Mouse (Mus musculus) ovary, postnatal 36 days (tissue): Measurements from ENCODE around the gene Pepd.

Source experiments
- DNase-seq: peaks from one replicate; pipeline ENCODE4 v3.0.0; 2022; ENCODE audit warnings: low spot score, mixed read lengths

The Pepd gene

DNA sequence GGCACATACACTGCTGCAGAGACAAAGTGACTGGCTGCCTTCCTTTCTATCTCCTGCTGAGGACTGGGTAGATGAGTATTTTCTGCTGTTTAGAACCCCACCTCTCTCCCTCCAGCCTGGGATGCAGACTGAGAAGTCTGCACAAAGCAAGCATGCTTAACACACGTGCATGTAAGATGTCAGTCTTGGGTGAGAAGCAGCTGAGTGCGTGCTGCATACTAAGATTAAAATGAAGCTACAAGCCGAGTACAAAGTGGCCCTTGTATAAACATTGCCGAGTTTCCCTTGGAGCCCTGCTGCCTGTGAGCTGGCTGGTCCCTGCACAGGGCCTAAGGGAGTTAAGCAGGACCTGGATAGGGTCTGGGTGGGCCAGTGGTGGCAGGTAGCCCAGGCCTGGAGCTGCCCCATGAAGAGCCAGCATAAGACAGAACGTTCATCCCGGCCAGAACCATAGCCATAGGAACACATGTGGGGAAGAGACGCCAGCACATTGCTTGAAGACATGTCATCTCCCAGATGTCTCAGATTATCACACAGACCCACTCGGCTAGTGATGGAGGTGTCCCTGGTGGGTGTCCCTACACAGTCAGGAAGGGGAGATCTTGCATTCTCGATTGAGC is 115.7 kb downstream of the Pepd start:
- DNase-seq: no peak

DNA sequence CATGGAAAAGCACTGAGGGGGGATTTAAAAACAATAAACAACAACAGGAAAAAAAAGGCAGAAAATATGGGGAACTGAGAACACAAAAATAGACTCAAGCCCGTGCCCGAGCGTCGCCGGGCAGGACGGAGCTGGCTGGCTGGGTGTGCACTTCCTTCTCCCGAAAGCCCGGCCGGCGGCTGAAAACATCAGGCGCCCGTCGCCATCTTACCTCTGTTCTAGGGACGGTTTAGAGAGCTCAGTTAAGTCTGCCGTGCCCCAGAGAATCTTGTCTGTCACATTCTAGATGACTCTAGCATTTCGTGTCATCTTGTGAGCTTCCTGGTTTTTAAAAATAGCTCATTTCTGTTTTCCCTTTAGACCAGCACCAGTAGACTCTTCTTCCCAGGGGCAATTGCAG is 116.4 kb downstream of the Pepd start:
- no peak for DNase-seq

DNA sequence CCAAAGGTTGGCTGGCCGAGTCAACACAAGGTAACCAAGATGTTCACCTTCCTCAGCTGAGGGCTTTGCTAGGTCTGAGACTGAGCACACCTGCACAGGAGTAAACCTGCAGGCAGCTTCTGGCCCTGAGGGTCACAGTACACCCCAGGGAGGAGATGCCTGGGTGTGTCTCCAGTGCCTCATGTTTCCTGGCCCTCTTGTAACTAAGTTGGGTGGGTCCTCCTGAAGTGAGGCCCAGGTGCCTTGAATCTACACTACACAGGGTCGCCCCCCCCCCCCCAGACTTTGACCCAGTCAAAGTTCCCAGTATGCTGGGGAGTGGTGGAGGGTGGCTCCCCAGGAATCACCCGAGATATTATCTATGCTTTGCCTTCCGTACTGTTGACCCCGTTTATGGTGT is 117.0 kb downstream of the Pepd start:
- no peak for DNase-seq

DNA sequence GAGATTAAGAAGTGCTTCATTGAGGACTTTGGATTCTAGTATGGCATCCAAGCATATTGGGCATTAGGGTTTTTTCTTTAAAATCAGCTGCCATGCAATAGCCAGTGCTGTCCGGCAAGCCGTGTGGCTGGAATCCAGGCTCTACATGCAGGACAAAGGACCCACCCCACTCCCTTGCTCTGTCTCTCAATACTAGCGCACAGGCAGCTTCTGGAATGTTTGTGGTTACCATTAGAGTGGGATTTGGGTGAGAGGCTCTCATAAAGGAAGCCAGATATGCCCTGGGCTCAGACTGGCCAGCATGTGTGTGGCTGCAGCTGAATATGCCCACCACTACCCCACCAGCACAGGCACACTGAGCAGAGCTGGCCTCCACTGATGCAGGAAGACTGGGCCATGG is 117.5 kb downstream of the Pepd start:
- no peak for DNase-seq

GRCm38 (mm10) chr7:35030567-35030966 is 118.4 kb downstream of the Pepd start:
- no peak for DNase-seq

DNA sequence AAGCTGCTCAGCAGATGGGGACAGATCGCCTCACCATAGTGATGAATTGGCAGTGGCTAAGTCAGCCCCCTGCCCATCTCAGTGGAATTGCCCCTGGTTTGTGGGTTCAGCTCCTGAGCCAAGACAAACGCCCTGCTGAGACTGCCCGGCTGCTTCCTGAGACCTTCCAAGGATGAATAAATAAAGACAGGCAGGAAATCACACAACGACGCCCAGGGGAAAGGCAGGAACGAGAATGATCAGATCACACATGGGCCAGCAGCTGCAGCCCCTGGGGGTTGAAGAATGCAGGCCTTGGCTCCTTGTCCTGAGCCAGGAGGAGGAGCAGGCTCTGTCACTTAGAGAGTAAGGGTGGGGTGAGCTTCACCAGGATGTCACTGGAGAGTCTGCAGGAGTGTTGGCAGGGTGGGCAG is 123.0 kb downstream of the Pepd start:
- no peak for DNase-seq

DNA sequence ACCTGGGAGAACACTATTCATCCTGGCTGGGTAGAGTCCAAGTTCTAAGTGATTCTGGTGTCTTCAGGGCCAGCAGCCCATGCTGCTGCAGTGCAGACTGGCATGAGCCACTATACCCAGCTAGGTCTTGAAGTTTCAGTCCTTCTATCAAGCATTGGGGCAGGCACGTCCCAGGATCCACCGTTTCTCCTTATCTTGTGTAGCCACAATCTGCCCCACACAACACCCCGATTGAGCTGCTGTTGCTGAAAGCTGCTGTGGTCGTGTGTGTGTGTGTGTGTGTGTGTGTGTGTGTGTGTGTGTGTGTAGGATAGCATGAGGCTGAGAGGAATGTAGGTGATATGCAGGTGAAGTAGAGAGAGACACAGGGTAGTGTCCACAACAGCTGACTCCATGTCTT is 123.4 kb downstream of the Pepd start:
- no peak for DNase-seq

DNA sequence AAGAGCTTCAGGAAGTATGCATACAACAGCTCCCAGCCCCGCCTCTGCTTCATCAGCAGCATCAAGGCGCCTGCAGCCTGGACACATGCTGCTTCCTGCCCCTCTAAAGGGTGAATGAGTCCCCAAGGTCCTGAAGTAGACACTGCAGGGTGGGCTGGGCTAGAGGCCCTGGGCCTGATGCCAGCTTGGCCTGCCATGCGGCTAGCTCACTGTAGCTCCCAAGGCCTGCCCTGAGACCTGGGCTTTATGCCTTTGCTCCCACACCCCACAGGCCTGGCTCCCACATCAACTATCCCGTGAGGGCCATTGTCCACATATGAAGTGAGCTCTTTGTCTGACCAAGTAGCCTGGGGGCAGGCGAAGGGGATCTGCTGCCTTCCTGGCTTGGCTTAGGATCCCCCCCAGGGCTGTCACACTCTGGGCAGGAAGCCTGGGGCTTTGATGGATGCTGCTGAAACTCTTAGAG is 124.1 kb downstream of the Pepd start:
- DNase-seq: peak; percentile 67

DNA sequence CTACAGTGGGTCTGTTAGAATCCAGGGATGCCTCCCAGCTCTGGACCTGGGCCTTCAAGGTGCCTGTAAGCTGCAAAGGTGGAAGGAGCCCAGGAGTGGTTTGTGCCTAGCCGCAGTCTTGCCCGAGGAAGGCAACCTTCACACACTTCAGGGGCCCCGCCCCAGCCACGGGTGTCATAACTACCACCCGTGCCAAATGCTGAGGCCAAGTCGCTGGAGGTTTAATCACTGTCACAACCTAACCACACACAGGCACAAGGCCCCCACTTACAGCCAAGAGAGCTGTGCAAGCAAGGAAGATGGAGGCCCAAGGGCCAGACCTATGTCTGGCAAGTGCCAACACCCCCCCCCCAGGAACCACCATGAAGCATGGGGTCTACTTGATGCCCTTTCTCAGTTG is 125.2 kb downstream of the Pepd start:
- DNase-seq: no peak

DNA sequence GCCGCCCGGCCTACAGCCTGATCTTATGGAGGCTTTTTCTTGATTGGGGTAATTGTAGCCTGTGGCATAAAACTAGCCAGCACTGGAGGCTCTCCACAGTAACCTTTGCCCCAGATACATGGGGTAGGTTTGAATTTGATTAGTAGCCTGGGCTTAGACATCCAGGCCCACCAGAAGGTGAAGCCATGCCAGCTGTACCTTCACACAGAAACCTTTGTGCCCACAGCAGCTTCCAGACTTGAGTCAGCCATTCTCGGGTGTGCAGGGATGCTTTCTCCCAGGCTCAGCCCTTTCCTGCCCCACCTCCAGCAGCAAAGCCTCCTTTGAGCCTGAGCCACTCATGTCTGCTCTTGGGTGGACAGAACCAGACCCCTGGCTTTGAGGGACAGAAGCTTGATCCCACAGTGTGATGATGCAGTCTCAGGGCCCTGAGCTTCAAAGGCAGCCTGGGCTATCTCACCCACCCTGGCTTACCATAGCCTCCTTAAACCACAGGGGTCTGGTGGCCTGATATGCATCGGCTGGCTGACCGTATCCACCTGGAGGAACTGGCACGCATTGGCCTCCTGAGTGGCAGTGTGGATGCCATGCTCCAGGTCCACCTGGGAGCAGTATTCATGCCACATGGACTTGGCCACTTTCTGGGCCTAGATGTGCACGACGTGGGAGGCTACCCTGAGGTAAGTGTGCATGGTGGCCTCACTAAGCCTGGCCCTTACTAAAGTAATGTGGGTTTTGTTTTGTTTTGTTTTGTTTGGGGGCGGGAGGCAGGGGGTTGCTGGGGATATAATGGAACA is 128.2 kb downstream of the Pepd start:
- DNase-seq: no peak

- peak; percentile 51 for DNase-seq
Observed at GRCm38 (mm10) chr7:35041286-35042208, 129.4 kb downstream of the Pepd start.

- DNase-seq: peak; percentile 1
Observed at GRCm38 (mm10) chr7:35042209-35042554, 130.0 kb downstream of the Pepd start.

DNA sequence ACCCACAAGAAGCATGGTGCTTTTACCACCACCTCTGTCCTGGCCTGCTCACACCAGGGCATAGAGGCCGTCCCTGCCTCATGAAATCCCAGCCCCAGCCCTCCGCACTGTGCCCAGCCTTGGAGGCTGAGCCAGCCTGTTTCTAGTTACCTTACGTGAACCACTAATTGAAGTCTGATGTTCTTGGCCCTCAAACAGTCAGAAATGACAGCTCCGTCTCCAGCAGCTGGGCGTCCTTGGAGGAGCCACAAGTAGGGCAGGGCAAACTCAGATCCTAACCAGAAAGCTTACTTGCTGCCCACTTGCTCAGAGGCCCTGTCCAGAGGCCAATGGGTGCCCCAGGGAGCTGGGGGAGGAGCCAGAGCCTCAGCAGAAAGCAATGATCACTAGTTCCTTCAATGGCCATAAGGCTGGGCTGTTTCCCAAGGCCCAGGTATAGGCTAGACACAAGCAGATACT is 130.6 kb downstream of the Pepd start:
- peak; percentile 65 for DNase-seq

- DNase-seq: no peak
Observed at GRCm38 (mm10) chr7:35043266-35043817, 131.2 kb downstream of the Pepd start.

GRCm38 (mm10) chr7:35044719-35045118 is 132.5 kb downstream of the Pepd start:
- DNase-seq: no peak

- no peak for DNase-seq
Observed at GRCm38 (mm10) chr7:35046091-35046490, 133.9 kb downstream of the Pepd start.

DNA sequence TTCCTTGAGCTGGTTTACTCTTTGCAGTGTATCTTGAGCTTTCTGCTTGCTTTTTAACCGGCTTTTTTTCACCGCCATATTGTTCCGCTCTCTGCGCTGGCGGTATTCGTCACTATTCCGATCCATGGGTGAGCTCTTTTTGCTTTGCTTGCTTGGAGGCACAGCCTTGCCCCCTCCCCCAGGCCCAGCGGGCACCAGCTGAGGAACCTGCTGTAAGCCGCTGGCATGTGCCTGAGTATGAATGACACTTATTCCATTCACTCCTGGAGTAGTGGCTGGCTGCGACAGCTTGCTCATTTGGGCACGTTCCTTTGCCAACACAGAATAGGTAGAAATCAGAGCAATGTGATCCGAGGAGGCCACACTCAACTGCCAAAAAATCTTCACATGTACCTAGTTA is 138.4 kb downstream of the Pepd start:
- no peak for DNase-seq

DNA sequence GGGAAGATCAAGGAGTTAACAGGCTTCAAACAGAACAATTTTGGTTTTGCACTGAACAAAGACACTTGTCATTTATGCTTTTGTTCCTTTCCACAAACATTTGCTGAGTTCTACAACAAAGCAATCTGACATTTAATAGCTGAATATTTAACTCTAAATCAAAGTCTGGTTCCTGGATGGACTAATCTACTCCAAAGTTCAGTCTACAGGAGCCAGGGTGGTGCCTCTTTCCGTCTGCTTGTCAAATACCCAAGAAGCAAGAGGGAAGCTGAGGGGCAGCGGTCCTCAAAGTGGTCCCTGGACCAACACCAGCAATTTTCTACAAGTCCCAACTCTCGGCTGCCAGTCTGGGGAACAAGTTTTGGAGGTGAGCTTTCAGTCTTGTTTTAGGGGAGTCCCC is 141.0 kb downstream of the Pepd start:
- DNase-seq: no peak

- DNase-seq: no peak
Observed at GRCm38 (mm10) chr7:35054286-35054685, 142.1 kb downstream of the Pepd start.

GRCm38 (mm10) chr7:35054977-35055618 is 142.9 kb downstream of the Pepd start:
- no peak for DNase-seq

- DNase-seq: no peak
Observed at GRCm38 (mm10) chr7:35055619-35056435, 143.6 kb downstream of the Pepd start.
